23 mouse cellular contexts compared by ENCODE assay signal in the genomic region with DNA sequence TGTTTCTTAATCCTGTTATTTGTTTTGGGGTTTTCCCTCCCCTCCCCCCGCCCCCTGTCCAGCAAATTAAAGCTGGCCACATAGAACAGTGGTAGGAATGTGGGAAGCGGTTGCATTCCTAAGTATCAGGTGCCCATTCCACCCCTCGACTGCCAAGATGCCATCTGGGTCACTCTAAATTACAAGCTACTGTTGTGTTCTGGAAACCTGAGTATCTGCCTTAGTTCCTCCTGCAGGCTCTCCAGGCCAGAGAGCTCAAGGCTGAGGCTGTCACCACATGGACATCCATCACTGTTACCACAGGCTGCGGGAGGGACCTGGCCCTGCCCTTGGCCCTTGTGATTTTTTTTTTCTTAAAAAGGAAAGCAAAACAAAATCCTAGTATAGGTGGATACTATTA. TPM values are rescaled to one million over a fixed set of nuclear protein-coding genes. Genes with fewer than 3 reads are reported as not detected.
DNase-seq lines count a peak whose midpoint lies in the region; ATAC-seq and TF ChIP-seq lines count a peak whose summit lies in the region.
"Had no signal": no experiment of that assay in that cellular context is flagged by ENCODE, and none has a peak within 500 bp of the region (broad histone marks: within the 10 kb centered on the region; RNA-seq: fewer than 3 reads in every experiment).

No protein-coding gene starts in this region.

- H3K27me3 ChIP-seq in intestine, embryonic 14.5 days (replicated peaks; ENCODE audit: control insufficient read depth, insufficient read depth, low read length), result no peaks in the 10 kb centered on the region
- no peaks in the 10 kb centered on the region for H3K27me3 ChIP-seq in intestine, postnatal 0 days (replicated peaks; ENCODE audit: control insufficient read depth, insufficient read depth, low read length)
- H3K27me3 ChIP-seq in Patski, result peaks cover 4% of the 10 kb centered on the region
- H3K27me3 ChIP-seq: embryonic facial prominence, embryonic 13.5 days; hindbrain, embryonic 13.5 days; midbrain, embryonic 12.5 days had no signal

- POLR2A ChIA-PET in Patski (lab: Charles Lee), result interaction anchor here (0.6 kb wide), 1 partner anchor 113 kb away, joined by 3 read pairs; no protein-coding TSS in a partner anchor

- ATAC-seq in intestine, embryonic 14.5 days (replicated peaks; ENCODE audit: low FRiP score, low TSS enrichment, low read depth), result no peak
- no peak for ATAC-seq in intestine, postnatal 0 days
- ATAC-seq in Patski, result peak; percentile 78
- ATAC-seq in megakaryocyte-erythroid progenitor cell, adult 5-6 weeks (replicated peaks; ENCODE audit: low FRiP score, low TSS enrichment, poor library complexity, severe bottlenecking), result no peak
- ATAC-seq: CD4-positive, CD25-positive, alpha-beta regulatory T cell, adult 4 months; forebrain, embryonic 14.5 days; liver, postnatal 0 days had no signal

- no peak overlapping the region for H3K9ac ChIP-seq in intestine, embryonic 14.5 days (ENCODE audit: low read length)
- H3K9ac ChIP-seq in intestine, postnatal 0 days (ENCODE audit: low read depth, low read length), result no peak overlapping the region
- H3K9ac ChIP-seq: embryonic facial prominence, embryonic 13.5 days; hindbrain, embryonic 13.5 days; liver, postnatal 0 days; midbrain, embryonic 12.5 days had no signal

- TF ChIP-seq CTCF in intestine, postnatal 0 days (IDR thresholded peaks at IDR 0.05; ENCODE audit: low read depth), result no peak
- no peak for TF ChIP-seq CTCF in Patski (IDR thresholded peaks at IDR 0.05)

- no peak overlapping the region for H3K27ac ChIP-seq in intestine, embryonic 14.5 days (ENCODE audit: low read depth)
- no peak overlapping the region for H3K27ac ChIP-seq in intestine, postnatal 0 days (ENCODE audit: low read depth, low read length)
- H3K27ac ChIP-seq: embryonic facial prominence, embryonic 13.5 days; hindbrain, embryonic 13.5 days; midbrain, embryonic 12.5 days; stomach, postnatal 0 days had no signal

- WGBS in intestine, embryonic 14.5 days, result 36% methylated on average over 4 of the region's 4 CpGs
- 57% methylated on average over 4 of the region's 4 CpGs for WGBS in intestine, postnatal 0 days

- no peaks in the 10 kb centered on the region for H3K36me3 ChIP-seq in intestine, embryonic 14.5 days (ENCODE audit: control insufficient read depth, insufficient read depth, low read length)
- H3K36me3 ChIP-seq in intestine, postnatal 0 days (ENCODE audit: control insufficient read depth, insufficient read depth), result no peaks in the 10 kb centered on the region
- H3K36me3 ChIP-seq: embryonic facial prominence, embryonic 13.5 days; hindbrain, embryonic 13.5 days; midbrain, embryonic 12.5 days had no signal

- peak; percentile 46 for DNase-seq in intestine, embryonic 14.5 days (ENCODE audit: low spot score)
- DNase-seq in 3T3-L1 (ENCODE audit: low read depth, low spot score) (peak; percentile 61), Patski (ENCODE audit: low read depth, low spot score) (peak; percentile 27)
- peak; percentile 79 to 84 for DNase-seq in adrenal gland, postnatal 36 days
- DNase-seq in layer of hippocampus, adult 9-11 months, result no peak
- no peak for DNase-seq in lung, adult 18-20 months
- DNase-seq: cerebellum, adult 18-20 months; cerebellum, postnatal 14 days; gastrocnemius, postnatal 10 days; heart, adult 18-20 months; heart, postnatal 36 days; kidney, adult 2 months; liver, postnatal 0 days; lung, postnatal 10 days; thymus, adult 2 months had no signal

- in situ Hi-C loops in Patski (cut with MboI; ENCODE audit: low pct_unique_long_range_greater_than_20kb), result no loop called here

- CTCF ChIA-PET in Patski (lab: Charles Lee), result interaction anchor here (1.4 kb wide), 1 partner anchor 11 kb away, joined by 5 read pairs; no protein-coding TSS in a partner anchor

- no peak overlapping the region for H3K4me2 ChIP-seq in intestine, embryonic 14.5 days (ENCODE audit: low read length)
- H3K4me2 ChIP-seq in intestine, postnatal 0 days (replicated peaks; ENCODE audit: low read depth), result no peak overlapping the region
- H3K4me2 ChIP-seq: embryonic facial prominence, embryonic 13.5 days; hindbrain, embryonic 13.5 days; midbrain, embryonic 12.5 days had no signal

- H3K4me3 ChIP-seq in intestine, embryonic 14.5 days (ENCODE audit: low read depth, low read length), result no peak overlapping the region
- no peak overlapping the region for H3K4me3 ChIP-seq in intestine, postnatal 0 days (ENCODE audit: low read depth, low read length)
- H3K4me3 ChIP-seq: embryonic facial prominence, embryonic 13.5 days; hindbrain, embryonic 13.5 days; midbrain, embryonic 12.5 days had no signal

- no peaks in the 10 kb centered on the region for H3K9me3 ChIP-seq in intestine, embryonic 14.5 days (ENCODE audit: control insufficient read depth, low read length)
- no peaks in the 10 kb centered on the region for H3K9me3 ChIP-seq in intestine, postnatal 0 days (ENCODE audit: control insufficient read depth)
- H3K9me3 ChIP-seq: embryonic facial prominence, embryonic 13.5 days; hindbrain, embryonic 13.5 days; midbrain, embryonic 12.5 days had no signal

- H3K4me1 ChIP-seq in intestine, embryonic 14.5 days (replicated peaks; ENCODE audit: control insufficient read depth, insufficient read depth, low read length), result no peaks in the 10 kb centered on the region
- no peaks in the 10 kb centered on the region for H3K4me1 ChIP-seq in intestine, postnatal 0 days (replicated peaks; ENCODE audit: control insufficient read depth, insufficient read depth, low read length)

RNA-seq across cellular contexts. Expression of a gene that starts 25.9 kb away (rescaled TPM):
- 6.8 and 7.3 TPM in 2 replicates for polyA plus RNA-seq in intestine, embryonic 14.5 days (2014; fragmentation: Nextera tagmentation; extraction: Ambion mirVana)
- 7.5 and 8.4 TPM in 2 replicates for polyA plus RNA-seq in intestine, postnatal 0 days (2015; fragmentation: Nextera tagmentation; extraction: Ambion mirVana)
- 3.1 TPM for polyA plus RNA-seq in Patski (2021)
- total RNA-seq in adrenal gland, postnatal 36 days (2021), result 10 to 100 TPM; 12.0 to 20.8 TPM
- total RNA-seq in megakaryocyte-erythroid progenitor cell, adult 5-6 weeks (2014; fragmentation: Nextera tagmentation), result 0.81 and 3.9 TPM in 2 replicates
- total RNA-seq in megakaryocyte-erythroid progenitor cell, adult 5-6 weeks (2017), result 0.38 and 2.3 TPM in 2 replicates

Comparison
In these comparisons a context has a peak if more than half of its experiments do, and no peak if none do; other contexts are left out.
1. DNase-seq: peak in intestine, embryonic 14.5 days (single experiment), 3T3-L1 (single experiment), Patski (single experiment) and adrenal gland, postnatal 36 days (2 of 2); none in layer of hippocampus, adult 9-11 months (single experiment) and lung, adult 18-20 months (0 of 2).